8 mouse cellular contexts compared by ENCODE assay signal in the genomic region with DNA sequence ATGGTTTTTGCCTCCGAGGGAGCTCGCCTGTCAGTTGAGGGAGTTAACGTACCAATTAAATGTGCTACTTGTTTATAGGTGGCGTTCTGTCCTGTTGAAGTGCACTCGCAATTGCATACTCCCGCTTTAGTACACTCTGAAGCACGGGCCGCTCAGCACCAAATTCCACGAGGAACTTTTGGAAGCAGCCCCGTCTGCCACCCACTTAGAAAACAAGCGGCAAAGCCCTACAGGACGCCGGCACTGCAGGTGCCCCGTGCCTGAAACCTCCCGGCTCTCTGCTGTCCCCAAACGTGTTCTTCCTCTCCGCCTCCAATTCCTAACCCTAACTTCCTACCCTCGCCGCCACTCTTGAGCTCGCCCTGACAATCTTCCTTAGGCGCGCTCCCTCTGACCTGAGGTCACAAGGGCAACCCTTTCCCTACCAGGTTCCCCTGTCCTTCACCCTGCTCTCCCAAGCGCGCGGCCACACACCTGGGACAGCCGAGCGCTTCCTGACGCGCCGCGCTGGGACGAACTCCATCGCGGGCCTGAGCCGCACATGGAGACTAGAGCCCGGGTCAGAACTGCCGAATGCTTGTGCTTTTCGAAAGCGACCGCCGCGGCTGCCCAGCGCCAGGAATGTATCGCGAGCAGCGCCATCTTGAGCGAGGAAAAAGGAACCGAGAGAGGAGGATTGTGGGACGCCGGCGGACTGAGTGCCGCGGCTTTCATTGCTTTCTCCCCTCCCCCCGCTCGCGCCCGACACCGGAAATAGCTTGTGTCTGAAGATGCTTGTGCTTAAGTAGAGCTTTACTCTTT. TPM values are rescaled to one million over a fixed set of nuclear protein-coding genes. Genes with fewer than 3 reads are reported as not detected.
DNase-seq lines count a peak whose midpoint lies in the region; ATAC-seq lines count a peak whose summit lies in the region.

TSS of gene Abcb7 (minus strand) at position 674 of the 801 bp plus-strand sequence.

- no peaks in the 10 kb centered on the region for H3K36me3 ChIP-seq in heart, embryonic 14.5 days (ENCODE audit: control insufficient read depth, insufficient read depth, low read length)
- no peaks in the 10 kb centered on the region for H3K36me3 ChIP-seq in liver, embryonic 12.5 days
- no peaks in the 10 kb centered on the region for H3K36me3 ChIP-seq in splenic B cell, adult 2 months (ENCODE audit: control insufficient read depth, insufficient read depth, low read length, poor library complexity, severe bottlenecking)

- H3K27me3 ChIP-seq in heart, embryonic 14.5 days (ENCODE audit: control insufficient read depth, insufficient read depth, low read length), result no peaks in the 10 kb centered on the region
- peaks cover 14% of the 10 kb centered on the region for H3K27me3 ChIP-seq in liver, embryonic 12.5 days (replicated peaks)
- H3K27me3 ChIP-seq in splenic B cell, adult 2 months (ENCODE audit: control insufficient read depth, insufficient read depth, low read length, poor library complexity, severe bottlenecking), result no peaks in the 10 kb centered on the region

- DNase-seq in CD8-positive naive resting alpha-beta T cell, adult 2 months (ENCODE audit: low read depth in 2 of 2, low spot score in 2 of 2), result peak; percentile 76 to 78
- DNase-seq in c-Kit-negative CD71-positive TER-119-positive erythroid progenitor cells, embryonic 14.5 days (ENCODE audit: low read depth, low spot score), result peak; percentile 60
- peak; percentile 53 for DNase-seq in fibroblast of lung, adult 2 months (ENCODE audit: low read depth)
- peak; percentile 89 for DNase-seq in kidney, postnatal 14 days
- peak; percentile 88 for DNase-seq in naive thymus-derived CD4-positive, alpha-beta T cell, adult 2 months (ENCODE audit: low read depth)
- peak; percentile 85 for DNase-seq in splenic B cell, adult 2 months (ENCODE audit: low read depth, low spot score)

- ATAC-seq in heart, embryonic 14.5 days (ENCODE audit: insufficient number of reproducible peaks, insufficient read depth, low FRiP score, low read depth), result peak; percentile 69; the same call in 1 of the 2 replicates
- peak; percentile 92 for ATAC-seq in liver, embryonic 12.5 days

- H3K4me2 ChIP-seq in heart, embryonic 14.5 days (ENCODE audit: low read length), result peak within 1 kb of the TSS; percentile 61
- H3K4me2 ChIP-seq in liver, embryonic 12.5 days, result peak within 1 kb of the TSS; percentile 60

- 14% methylated on average over 58 of the region's 58 CpGs for WGBS in heart, embryonic 14.5 days
- 10% methylated on average over 52 of the region's 58 CpGs for WGBS in liver, embryonic 12.5 days (ENCODE audit: insufficient replicate concordance)

- H3K4me3 ChIP-seq in heart, embryonic 14.5 days (ENCODE audit: control insufficient read depth in 1 of 2, insufficient read depth in 1 of 2, low read depth in 1 of 2, low read length in 2 of 2), result peak within 1 kb of the TSS; percentile 62 to 69
- peak within 1 kb of the TSS; percentile 72 for H3K4me3 ChIP-seq in liver, embryonic 12.5 days

- no peaks in the 10 kb centered on the region for H3K9me3 ChIP-seq in heart, embryonic 14.5 days (ENCODE audit: control insufficient read depth, low read length)
- H3K9me3 ChIP-seq in liver, embryonic 12.5 days (replicated peaks), result no peaks in the 10 kb centered on the region

- peak within 1 kb of the TSS; percentile 77 for H3K9ac ChIP-seq in heart, embryonic 14.5 days (ENCODE audit: low read length)
- peak within 1 kb of the TSS; percentile 82 for H3K9ac ChIP-seq in liver, embryonic 12.5 days

- H3K4me1 ChIP-seq in heart, embryonic 14.5 days (ENCODE audit: control insufficient read depth in 2 of 2, insufficient read depth in 2 of 2, low read length in 2 of 2), result no peaks in the 10 kb centered on the region
- 0 out of 2 replicates have a peak, but pooled peaks cover 2% of the 10 kb centered on the region for H3K4me1 ChIP-seq in liver, embryonic 12.5 days

- H3K27ac ChIP-seq in heart, embryonic 14.5 days (replicated peaks in 1 of 2; ENCODE audit: control insufficient read depth in 1 of 2, insufficient read depth in 1 of 2, low read depth in 2 of 2, low read length in 2 of 2), result peak within 1 kb of the TSS; percentile 90 to 93
- peak within 1 kb of the TSS; percentile 92 for H3K27ac ChIP-seq in liver, embryonic 12.5 days

RNA-seq across cellular contexts. Expression of gene Abcb7, which starts in this region (rescaled TPM):
- polyA plus RNA-seq in heart, embryonic 14.5 days (2014; fragmentation: Nextera tagmentation; extraction: Ambion mirVana), result 14.1 and 15.0 TPM in 2 replicates
- 12.1 and 13.2 TPM in 2 replicates for polyA plus RNA-seq in liver, embryonic 12.5 days (2016; fragmentation: Nextera tagmentation; extraction: Ambion mirVana)

Comparison
In these comparisons a context has a peak if more than half of its experiments do, and no peak if none do; other contexts are left out.
1. Peak in every context shown above with its lines: DNase-seq, ATAC-seq, H3K4me3 ChIP-seq and H3K27ac ChIP-seq.